Mouse (Mus musculus) erythroid progenitor cell, adult 5-6 weeks (primary cell): ENCODE measurements around the gene Gm44511. TPM values are rescaled to one million over a fixed set of nuclear protein-coding genes. Genes with fewer than 3 reads are reported as not detected.
"Not testable (repeated sequence)": the region's sequence is repeated elsewhere in the genome, so short reads cannot be mapped to it uniquely, and the experiment has no call there.

Experiments
- ATAC-seq: replicated peaks from 2 replicates; pipeline ENCODE4 v1.8.0; 2016; ENCODE audit warnings: moderate number of reproducible peaks, mild to moderate bottlenecking, moderate TSS enrichment, inconsistent platforms; ENCODE audit not compliant: poor library complexity, low FRiP score, severe bottlenecking
- total RNA-seq, 2 experiments: library from RNA; stranded (forward) in 1 of 2; stranded (reverse) in 1 of 2; fragments of 150-400 nt in 1 of 2; fragments of 186-747, 209-891 nt in 1 of 2; gene quantifications; 2 replicates each; pipeline versions ENCODE4 v1.2.3 to v1.2.4; 2015 to 2017; ENCODE audit warnings: low replicate concordance in 2 of 2

Gene Gm44511
- total RNA-seq, 2 experiments from 2014 or later: not detected

DNA sequence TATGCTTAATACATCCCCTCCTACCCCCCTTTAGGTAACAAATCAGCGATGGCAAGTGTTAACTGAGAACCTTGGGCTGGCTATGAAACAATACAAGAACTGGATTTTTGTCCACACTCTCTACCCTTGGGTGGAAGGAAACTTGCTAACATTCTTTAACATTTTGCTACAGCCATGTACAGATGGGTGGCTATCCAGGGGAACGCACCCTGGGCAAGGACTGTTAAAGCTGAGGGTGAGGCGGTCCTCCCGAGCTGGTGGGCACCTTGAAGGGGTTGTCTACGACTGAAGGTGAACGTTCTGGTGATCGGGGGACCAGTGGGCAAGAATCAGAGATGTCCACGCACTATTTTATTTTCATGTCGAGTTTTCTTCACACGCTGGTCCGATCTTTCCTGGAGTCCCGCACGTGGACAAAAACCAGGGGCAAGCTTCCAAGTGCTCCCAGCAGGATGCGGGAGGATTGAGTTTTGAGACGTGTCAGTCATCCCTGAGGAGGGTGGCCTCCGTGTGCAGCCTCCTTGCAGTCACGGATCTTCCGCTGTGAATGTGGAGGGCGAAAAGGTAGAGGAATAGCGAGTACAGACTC is 16.3 kb upstream of the Gm44511 start:
- ATAC-seq: no peak

DNA sequence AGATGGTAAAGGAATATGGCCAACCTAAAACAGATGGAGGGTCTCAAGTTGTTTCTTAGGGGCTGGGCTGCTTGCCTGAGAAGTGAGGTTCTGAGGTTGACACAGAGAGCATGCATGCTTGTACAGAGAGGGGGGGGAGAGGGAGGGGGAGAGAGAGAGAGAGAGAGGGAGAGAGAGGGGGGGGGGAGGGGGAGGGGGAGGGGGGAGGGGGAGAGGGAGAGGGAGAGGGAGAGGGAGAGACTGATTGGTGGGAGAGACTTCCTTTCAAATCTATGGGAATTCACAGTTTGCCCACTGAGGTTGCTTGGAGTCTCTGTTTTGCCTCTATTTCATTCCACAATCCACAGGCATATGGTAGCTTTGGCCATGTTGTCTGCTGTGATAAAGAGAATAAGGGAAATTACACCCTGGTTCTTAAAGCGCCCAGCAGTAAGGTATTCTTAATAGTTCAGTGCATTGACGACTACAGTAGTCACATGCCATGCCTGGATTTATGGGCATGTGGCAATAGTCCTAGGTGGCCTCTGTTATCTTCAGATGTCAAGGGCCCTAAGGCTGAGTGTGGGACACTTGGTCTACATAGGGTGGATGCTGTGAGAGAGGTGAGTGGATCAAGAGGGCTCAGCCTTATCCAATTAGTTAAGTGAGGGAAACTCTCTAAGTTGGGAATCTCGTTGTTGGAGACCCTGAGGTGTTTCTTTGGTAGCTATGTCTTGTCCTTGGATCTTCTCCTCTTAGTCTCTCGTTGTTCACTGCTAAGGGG is 15.4 kb upstream of the Gm44511 start:
- ATAC-seq: no peak

DNA sequence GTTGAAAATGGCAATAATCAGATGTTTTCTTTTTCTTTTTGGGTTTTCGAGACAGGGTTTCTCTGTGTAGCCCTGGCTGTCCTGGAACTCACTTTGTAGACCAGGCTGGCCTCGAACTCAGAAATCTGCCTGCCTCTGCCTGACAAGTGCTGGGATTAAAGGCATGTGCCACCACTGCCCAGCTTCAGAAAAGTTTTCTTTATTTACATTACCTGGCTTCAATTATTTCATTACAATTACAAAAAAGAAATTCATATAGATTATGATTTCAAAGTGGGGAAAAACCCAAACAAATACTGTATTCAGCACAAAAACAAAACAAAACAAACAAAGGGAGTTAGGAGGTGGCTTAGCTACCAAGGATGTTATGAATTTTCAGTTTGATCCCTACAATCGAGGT is 14.6 kb upstream of the Gm44511 start:
- ATAC-seq: not testable (repeated sequence)

DNA sequence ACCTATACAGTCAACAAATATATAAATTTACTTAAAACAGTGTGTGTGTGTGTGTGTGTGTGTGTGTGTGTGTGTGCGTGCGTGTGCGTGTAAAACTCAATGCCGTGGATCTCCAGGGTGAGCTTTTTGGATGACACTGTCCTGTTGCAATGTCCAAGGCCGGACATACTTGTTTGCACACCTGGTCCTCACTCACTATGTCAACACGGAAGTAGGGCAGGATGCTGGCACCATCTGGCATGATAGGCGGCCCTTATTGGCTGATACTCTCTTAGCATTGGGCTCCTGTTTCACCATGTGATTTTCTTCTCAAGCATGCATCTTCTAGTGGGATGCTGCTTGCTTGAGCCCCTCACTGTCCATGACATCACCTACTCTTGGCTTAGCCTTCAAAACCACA is 13.8 kb upstream of the Gm44511 start:
- ATAC-seq: no peak

DNA sequence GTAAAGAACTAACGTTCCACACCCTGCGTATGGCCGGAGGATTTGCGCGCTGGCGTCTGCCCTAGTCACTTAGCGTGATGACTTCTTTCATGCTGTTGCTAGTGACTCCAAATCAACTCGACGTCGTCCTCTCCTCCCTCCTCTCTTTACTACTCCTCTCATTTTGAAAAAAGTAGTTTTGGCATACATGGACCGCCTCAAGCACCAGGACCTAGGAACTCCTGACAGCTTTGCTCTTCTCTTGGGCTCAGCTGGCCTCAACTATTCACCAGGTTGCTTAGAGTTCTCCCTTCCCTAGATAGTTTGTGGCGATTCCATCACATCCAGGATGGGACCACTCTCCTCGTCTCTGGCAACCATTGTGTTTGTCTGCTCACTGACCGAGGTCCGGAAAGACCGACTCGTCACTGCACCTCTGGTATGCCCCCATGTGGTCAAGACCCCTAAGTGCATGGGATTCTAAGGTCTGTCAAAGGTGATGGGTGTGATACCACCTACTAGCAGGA is 13.2 kb upstream of the Gm44511 start:
- peak; percentile 70 for ATAC-seq

DNA sequence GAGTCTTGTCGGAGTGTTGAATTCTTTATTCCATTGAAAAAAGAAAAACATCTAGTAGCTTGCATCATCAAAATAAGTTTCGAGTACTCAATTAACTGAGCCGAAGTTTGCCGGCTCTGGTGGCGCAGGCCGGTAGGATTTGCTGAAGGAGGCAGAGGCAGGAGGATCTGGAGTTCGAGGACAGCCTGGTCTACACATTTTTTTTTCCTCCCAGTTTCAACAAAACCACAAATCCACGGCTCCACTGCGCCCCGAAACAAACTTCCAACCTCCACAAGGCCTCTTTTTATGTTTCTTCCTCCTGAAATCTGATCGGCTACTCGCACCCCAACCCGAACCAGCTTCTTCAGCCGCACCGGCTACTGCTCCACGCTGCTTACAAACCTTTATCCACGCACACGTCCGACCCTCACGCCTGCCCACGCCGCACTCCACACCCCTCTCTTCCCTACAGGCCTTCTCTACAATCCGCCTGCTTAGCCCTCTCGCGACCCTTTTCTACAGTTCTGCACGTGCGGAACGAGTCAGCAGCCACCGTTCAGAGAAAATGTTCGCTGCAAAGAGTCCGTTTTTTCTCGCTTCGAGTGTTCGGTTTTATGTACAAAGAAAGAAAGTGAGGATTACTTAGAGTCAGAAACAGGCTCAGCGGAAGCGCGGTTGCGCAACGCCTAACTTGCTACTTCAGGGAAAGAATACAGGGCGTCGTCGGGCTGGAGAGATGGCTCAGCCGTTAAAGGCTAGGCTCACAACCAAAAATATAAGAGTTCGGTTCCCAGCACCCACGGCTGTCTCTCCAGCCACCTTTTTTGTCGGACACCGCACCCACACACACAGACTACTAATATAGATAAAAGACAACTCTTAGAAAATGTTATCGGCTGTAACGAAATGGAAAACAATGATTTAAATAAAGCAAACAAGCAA is 12.5 kb upstream of the Gm44511 start:
- ATAC-seq: peak; percentile 44

DNA sequence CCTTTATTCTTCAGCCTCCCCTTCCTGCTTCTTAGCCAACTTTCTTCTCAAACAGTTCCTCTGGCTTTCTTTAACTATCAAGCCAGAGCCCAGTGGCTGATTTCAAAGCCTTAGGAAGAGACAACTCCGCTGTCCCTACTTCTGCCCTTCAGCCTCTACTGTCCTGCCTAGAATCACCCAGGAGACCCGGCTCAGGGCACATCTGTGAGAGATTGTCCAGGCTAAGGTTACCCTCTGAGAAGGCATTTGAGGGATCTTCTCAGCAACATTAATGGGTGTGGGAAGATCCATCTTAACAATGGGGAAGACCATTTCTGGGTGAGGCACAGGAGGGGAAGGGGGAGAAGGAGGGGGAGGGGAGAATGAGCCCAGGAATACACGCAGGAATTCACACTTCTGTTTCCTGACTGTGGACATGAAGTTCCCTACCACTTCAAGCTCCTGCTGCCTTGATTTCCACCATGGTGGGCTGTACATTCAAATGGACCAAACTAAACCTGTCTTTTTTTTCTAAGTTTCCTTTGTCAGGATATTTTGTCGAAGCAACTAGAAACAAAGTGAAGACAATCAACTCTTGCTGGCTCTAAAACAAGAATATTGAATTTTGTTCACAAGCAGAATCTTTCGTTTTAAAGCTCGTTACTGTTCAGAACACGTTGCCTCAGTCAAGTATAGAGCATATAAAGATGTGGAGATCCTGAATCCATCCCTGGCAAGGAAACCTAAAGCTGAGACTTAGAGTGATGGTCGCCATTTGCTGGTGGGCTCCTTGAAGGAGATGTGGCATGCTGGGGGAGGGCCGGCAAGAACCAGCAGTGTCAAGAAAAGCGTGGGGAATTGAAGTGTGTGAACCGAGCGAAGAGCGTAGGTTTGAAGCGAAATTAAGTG is 11.6 kb upstream of the Gm44511 start:
- ATAC-seq: no peak

DNA sequence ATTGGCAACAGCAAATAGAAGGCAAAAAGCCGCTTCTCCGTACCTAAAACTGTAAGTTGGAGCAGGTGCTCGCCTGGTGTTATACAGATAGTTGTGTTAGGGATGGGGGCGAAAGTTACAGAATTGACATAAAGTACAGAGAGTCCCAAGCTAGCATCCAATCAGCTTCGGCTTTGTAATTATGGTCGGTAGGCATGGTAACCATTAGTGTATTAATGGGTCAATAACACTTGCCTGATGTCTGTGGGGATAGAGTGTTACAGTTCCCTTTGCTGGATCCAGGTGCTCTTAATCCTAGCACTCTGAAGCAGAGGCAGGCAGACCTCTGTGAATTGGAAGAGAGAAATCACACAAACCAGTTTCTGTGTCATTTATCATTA is 10.8 kb upstream of the Gm44511 start:
- ATAC-seq: no peak

DNA sequence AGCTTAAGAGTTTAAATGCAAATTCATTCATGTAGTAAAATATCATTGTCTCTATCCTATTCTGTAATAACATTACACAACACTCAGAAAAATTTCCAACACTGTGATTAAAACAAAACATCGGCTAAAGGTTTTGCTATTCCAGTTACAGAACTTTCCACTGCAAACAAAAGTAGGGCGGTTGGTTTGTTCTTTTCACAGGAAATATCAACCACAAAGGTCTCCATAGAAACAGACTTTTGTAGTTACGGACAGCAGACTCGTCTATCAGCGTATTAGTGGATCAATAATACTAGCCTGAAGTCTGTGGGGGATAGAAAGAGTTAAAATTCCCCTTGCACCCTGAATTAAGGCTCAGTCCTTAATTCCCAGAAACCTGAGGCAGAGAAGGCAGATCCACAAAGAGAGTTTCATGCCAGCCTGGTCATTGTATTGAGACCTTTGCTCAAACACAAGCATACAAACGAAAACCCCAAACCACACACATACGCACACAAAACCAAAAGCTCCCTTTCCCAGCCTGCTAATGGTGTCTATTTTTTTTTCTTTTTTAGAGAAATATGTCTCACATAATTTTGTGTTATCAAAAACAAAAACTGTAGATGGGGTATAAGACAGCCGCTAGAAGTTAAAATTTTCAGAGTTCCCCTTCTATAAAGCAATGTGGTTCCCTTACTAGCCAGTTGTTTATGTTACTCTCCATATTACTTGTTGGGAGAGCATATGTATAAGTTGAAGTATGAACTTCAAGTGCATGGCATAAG is 10.3 kb upstream of the Gm44511 start:
- ATAC-seq: no peak

DNA sequence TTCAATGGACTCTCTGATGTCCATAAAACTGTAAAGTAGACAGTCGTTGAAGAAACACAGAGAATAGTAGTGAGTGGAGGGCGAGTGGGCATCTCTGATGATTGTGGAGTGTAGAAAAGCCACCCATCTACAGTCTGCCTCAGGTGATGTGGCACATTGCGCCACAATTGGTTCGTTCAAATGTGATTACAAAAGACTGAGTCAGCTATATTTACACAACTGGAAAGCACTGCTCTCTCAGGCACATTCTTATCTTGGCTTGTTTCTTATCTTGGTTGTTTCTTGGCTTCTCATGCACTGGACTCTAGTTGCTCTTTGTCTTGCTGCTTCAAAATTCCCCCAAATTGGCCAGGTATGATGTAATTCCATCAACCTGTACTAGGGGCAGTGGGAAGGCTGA is 9.5 kb upstream of the Gm44511 start:
- ATAC-seq: no peak

DNA sequence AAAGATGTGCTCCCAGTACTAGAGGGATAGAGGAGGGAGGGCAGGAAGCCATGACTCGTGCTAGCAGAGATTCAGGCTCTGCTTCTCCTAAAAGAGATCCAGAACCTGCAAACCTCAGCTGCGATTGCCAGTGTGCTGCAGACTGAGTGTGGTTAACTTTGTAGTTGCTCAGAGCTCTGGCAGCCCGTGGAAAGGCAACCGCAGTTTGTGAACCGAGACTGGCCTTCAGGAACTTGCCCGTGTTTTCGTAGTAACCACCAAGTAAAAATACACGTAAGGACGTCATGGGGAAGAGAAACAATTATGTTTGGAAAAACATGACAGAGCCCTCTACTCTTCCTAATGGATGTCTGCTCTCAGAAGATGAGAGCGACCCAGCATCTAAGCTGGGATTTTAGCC is 6.9 kb upstream of the Gm44511 start:
- ATAC-seq: no peak

DNA sequence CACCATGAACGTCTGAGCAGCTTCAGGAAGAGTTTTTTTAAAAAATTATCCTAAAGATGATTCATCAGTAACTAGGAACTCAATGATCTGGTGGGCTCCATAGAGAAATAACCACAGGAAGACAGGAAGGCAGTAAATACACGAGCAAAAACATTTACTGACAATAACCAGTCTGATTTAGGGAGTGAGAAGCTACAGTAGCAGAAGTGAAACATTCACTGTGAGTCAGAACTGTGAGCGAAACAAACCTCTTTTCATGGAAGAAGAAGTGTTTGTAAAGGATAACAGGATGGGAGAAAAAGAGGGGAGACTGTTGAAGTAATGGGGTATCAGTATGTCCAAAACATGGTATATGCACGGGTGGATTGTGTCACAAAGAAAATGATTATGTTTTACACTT is 3.7 kb upstream of the Gm44511 start:
- no peak for ATAC-seq

DNA sequence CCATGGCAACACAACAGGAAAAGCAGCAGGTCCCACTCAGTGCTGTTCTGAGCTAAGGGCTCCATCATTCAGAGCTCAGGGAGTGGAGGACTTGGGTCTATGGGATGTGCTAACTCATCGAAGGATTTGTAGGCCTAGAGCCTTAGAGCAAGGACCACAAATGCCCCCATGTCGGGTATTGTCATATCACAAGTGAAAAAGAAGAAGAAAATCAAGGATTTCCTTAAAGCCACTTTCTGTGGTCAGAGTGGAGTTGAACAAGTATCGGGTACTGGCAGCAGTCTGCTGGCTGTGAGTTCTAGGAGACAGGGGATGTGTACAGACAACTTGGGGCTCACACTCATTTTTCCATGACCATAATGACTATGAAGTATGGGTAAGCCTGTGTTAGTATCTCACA is 666 bp upstream of the Gm44511 start:
- no peak for ATAC-seq

DNA sequence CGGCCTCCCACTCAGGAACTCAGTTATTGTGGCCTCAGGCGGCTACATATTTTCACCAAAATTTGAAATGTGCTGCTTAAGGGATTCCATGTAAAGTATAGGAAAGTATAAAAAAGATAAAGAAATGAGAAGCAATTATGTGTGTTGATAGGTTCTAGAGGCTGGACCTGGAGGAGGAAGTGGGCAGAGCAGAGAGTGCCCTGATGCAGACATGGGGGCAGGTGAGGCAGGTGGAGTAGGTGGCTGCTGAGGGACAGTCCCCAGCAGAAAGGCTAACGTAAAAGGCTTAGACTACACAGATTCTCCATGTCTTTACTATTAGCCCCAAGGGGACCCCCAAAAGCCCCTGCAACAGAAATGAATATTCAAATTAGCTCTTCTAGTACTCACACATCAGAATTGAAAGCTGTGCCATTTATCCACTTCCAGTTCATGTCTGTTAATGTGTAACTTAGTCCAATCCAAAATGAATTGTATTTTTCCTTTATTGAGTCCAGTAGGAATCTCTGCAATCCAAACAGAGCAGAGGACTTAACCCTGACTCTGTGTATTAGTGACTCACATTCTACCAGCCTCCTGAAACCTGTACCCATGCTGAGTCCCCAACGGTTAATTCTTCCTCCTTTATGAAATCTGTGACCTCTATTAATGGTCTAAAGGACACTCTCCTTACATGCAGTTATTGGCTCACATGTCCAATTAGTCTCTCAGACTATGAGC is 7.9 kb downstream of the Gm44511 start:
- no peak for ATAC-seq

DNA sequence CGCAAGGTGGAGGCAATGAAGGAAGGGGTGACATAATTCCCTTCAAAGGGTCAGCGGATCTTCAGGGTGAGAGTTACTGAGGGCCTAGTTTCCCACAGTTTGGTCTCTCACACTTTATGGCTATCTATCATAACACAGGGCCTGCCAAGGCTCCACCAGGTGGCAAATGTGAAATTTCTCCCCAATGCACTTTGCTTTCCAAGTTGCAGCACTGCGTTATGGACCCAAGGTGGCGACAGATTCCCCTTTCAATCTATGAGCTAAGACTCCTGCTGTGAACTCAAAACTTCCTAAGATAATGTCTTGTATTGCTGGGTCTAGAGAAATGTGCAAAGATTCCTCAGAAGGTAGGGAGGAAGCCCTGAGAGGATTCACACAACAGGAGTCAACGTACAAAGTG is 17.6 kb downstream of the Gm44511 start:
- no peak for ATAC-seq

DNA sequence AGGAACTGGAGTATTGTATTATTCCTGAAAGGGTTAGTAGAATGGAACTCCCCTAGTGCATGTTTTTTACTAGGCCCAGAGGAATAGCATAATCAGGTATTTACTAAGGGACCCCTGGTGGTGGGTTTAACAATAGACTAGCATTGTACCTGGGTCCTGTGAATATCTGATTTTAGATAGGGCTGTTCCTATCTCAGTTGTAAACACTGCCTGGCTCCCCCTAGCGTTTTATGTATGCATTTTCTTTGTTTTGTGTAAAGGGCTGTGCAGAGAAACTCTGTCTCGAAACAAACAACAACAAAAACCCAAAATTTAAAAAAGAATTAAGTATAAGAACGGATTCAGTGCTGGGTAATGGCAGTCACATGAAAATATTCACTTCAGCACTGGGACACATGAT is 19.1 kb downstream of the Gm44511 start:
- no peak for ATAC-seq

DNA sequence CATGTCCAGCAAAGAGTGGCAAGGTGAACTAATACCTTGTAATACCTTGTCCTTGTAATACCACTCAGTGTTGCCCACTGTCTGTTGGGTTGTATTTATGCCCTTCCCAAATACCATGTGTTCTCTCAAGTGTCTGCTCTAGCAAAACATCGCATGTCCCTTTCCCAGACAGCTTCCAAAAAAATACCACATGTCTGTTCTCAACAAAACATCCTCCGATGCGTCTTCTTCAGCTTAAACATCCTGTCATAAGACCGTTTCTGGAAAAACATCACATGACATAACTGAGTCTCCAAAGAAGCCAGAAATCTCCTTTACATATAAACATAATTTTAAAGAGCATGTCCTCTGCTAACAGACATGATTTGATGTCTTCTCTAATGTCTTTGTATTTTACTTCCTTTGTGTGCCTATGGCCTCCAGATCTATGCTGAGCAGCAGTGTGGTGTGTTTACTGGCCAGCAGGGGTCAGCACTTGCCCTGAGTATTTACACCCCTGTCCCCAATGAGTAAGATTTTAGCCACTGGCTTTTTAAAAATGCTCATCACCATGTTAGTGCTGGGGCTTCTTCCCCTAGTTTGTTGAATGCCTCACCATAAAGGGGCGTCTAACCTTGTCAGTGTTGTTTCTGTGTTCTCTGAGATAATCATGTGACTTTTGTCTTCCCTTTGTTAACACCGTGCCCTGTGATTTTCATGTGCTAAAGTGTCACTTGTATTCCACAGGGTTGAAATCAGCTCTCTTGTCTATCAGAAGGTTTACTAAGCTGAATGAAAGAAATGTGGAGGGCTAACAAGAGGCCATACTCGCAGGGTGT is 21.1 kb downstream of the Gm44511 start:
- peak; percentile 63; the same call in 1 of the 2 replicates for ATAC-seq
